Mouse (Mus musculus) stomach, embryonic 14.5 days (tissue): Measurements from ENCODE around the gene Ttc7b. TPM values are rescaled to one million over a fixed set of nuclear protein-coding genes. Genes with fewer than 3 reads are reported as not detected.

ENCODE experiments used
- ATAC-seq: fragments of 200-750 bp; cut with Nextera tagmentation; 2 replicates; pipeline ENCODE4 v1.8.0; 2017; ENCODE audit warnings: low read depth, moderate TSS enrichment; ENCODE audit not compliant: insufficient number of reproducible peaks, insufficient read depth, low FRiP score
- H3K27ac ChIP-seq: fragments of 300-500 bp; sonication (generic); 2 replicates; pipeline ENCODE4 v1.5.1; 2014; ENCODE audit warnings: mild to moderate bottlenecking, low read length, moderate library complexity, mixed read lengths
- H3K27me3 ChIP-seq: fragments of 300-500 bp; sonication (generic); 2 replicates; pipeline ENCODE4 v1.6.1; 2014; ENCODE audit warnings: low read length, control low read depth, mixed read lengths; ENCODE audit not compliant: control insufficient read depth, insufficient read depth
- H3K36me3 ChIP-seq: fragments of 300-500 bp; sonication (generic); 2 replicates; pipeline ENCODE4 v1.6.1; 2014; ENCODE audit warnings: mild to moderate bottlenecking, control low read depth, low read length, moderate library complexity, mixed read lengths; ENCODE audit not compliant: control insufficient read depth, insufficient read depth
- H3K4me1 ChIP-seq: fragments of 300-500 bp; sonication (generic); 2 replicates; pipeline ENCODE4 v1.6.1; 2014; ENCODE audit warnings: low read length, control low read depth, mixed read lengths; ENCODE audit not compliant: control insufficient read depth, insufficient read depth
- H3K4me2 ChIP-seq: fragments of 300-500 bp; sonication (generic); replicated peaks from 2 replicates; pipeline ENCODE4 v1.6.1; 2014; ENCODE audit warnings: low read depth, low read length, control low read depth
- H3K4me3 ChIP-seq: fragments of 300-500 bp; sonication (generic); 2 replicates; pipeline ENCODE4 v1.5.1; 2014; ENCODE audit warnings: low read depth, low read length, control low read depth
- H3K9ac ChIP-seq: fragments of 300-500 bp; sonication (generic); replicated peaks from 2 replicates; pipeline ENCODE4 v1.6.1; 2014; ENCODE audit warnings: low read depth, mild to moderate bottlenecking, control low read depth, low read length, moderate library complexity, mixed read lengths
- H3K9me3 ChIP-seq: fragments of 300-500 bp; sonication (generic); 2 replicates; pipeline ENCODE4 v1.6.1; 2016; ENCODE audit warnings: low read depth, low read length, control low read depth; ENCODE audit not compliant: control insufficient read depth
- WGBS: fragments of 180-500 bp; shearing (Covaris S2); extraction: QIAGEN DNeasy Blood & Tissue Kit; methylation state at CpG from one replicate; pipeline ENCODE4 v1.1.7; 2014; 5-methylcytosine and 5-hydroxymethylcytosine counted together
- polyA plus RNA-seq: library from polyadenylated mRNA; unstranded; fragments of >200 nt; fragmentation: Nextera tagmentation; extraction: Ambion mirVana; gene quantifications from 2 replicates; pipeline ENCODE4 v1.2.1, GENCODE M21; 2014

The Ttc7b gene
- polyA plus RNA-seq, 1 experiment from 2014 or later: 6.4 TPM

GRCm38 (mm10) chr12:100382526-100382925 lies 138.1 kb downstream of the Ttc7b start:
- H3K9me3 ChIP-seq: no peaks in the 10 kb centered on the region
- no peak overlapping the region for H3K9ac ChIP-seq
- H3K27me3 ChIP-seq: no peaks in the 10 kb centered on the region
- peaks cover 7% of the 10 kb centered on the region for H3K36me3 ChIP-seq
- H3K4me2 ChIP-seq: no peak overlapping the region
- 0 out of 2 replicates have a peak, but pooled peaks cover 3% of the 10 kb centered on the region for H3K4me1 ChIP-seq
- no peak overlapping the region for H3K27ac ChIP-seq
- ATAC-seq: no peak
- H3K4me3 ChIP-seq: no peak overlapping the region

GRCm38 (mm10) chr12:100381941-100382340 lies 138.7 kb downstream of the Ttc7b start:
- Histone ChIP-seq H3K9ac (no peak overlapping the region), H3K36me3 (peaks cover 7% of the 10 kb centered on the region; the same call in 1 of the 2 replicates), H3K4me2 (no peak overlapping the region), H3K9me3 (no peaks in the 10 kb centered on the region), H3K4me1 (0 out of 2 replicates have a peak, but pooled peaks cover 3% of the 10 kb centered on the region), H3K27me3 (no peaks in the 10 kb centered on the region), H3K27ac (no peak overlapping the region), H3K4me3 (no peak overlapping the region)
- WGBS: 62% methylated on average over 6 of the region's 6 CpGs
- no peak for ATAC-seq

GRCm38 (mm10) chr12:100380697-100381291 lies 139.8 kb downstream of the Ttc7b start:
- H3K36me3 ChIP-seq: peaks cover 7% of the 10 kb centered on the region; the same call in 1 of the 2 replicates
- no peak overlapping the region for H3K4me3 ChIP-seq
- H3K4me1 ChIP-seq: 0 out of 2 replicates have a peak, but pooled peaks cover 3% of the 10 kb centered on the region
- H3K27me3 ChIP-seq: no peaks in the 10 kb centered on the region
- H3K9ac ChIP-seq: no peak overlapping the region
- ATAC-seq: no peak
- H3K4me2 ChIP-seq: no peak overlapping the region
- WGBS: 65% methylated on average over 14 of the region's 14 CpGs
- H3K27ac ChIP-seq: no peak overlapping the region
- H3K9me3 ChIP-seq: no peaks in the 10 kb centered on the region

GRCm38 (mm10) chr12:100379833-100380232 lies 140.8 kb downstream of the Ttc7b start:
- Histone ChIP-seq H3K4me3 (no peak overlapping the region), H3K4me1 (0 out of 2 replicates have a peak, but pooled peaks cover 3% of the 10 kb centered on the region), H3K36me3 (peaks cover 9% of the 10 kb centered on the region; the same call in 1 of the 2 replicates), H3K9me3 (no peaks in the 10 kb centered on the region), H3K27ac (no peak overlapping the region), H3K9ac (no peak overlapping the region), H3K4me2 (no peak overlapping the region), H3K27me3 (no peaks in the 10 kb centered on the region)
- WGBS: 72% methylated on average over 1 of the region's 1 CpGs
- ATAC-seq: no peak

GRCm38 (mm10) chr12:100378266-100378665 lies 142.4 kb downstream of the Ttc7b start:
- Histone ChIP-seq H3K27ac (no peak overlapping the region), H3K27me3 (no peaks in the 10 kb centered on the region), H3K36me3 (peaks cover 3% of the 10 kb centered on the region; the same call in 1 of the 2 replicates), H3K4me1 (0 out of 2 replicates have a peak, but pooled peaks cover 3% of the 10 kb centered on the region), H3K4me3 (no peak overlapping the region), H3K4me2 (no peak overlapping the region), H3K9me3 (no peaks in the 10 kb centered on the region), H3K9ac (no peak overlapping the region)
- ATAC-seq: no peak
- 80% methylated on average over 2 of the region's 2 CpGs for WGBS

GRCm38 (mm10) chr12:100377791-100378190 lies 142.8 kb downstream of the Ttc7b start:
- H3K4me3 ChIP-seq: no peak overlapping the region
- 54% methylated on average over 1 of the region's 1 CpGs for WGBS
- ATAC-seq: no peak
- H3K27ac ChIP-seq: no peak overlapping the region
- 0 out of 2 replicates have a peak, but pooled peaks cover 3% of the 10 kb centered on the region for H3K4me1 ChIP-seq
- H3K27me3 ChIP-seq: no peaks in the 10 kb centered on the region
- H3K9me3 ChIP-seq: no peaks in the 10 kb centered on the region
- H3K9ac ChIP-seq: no peak overlapping the region
- no peak overlapping the region for H3K4me2 ChIP-seq
- peaks cover 3% of the 10 kb centered on the region; the same call in 1 of the 2 replicates for H3K36me3 ChIP-seq

GRCm38 (mm10) chr12:100375801-100376200 lies 144.8 kb downstream of the Ttc7b start:
- no peak for ATAC-seq
- Histone ChIP-seq H3K4me1 (0 out of 2 replicates have a peak, but pooled peaks cover under 1% of the 10 kb centered on the region), H3K27ac (no peak overlapping the region), H3K9me3 (no peaks in the 10 kb centered on the region), H3K4me2 (no peak overlapping the region), H3K4me3 (no peak overlapping the region), H3K9ac (no peak overlapping the region), H3K36me3 (peaks cover 7% of the 10 kb centered on the region; the same call in 1 of the 2 replicates), H3K27me3 (no peaks in the 10 kb centered on the region)
- 69% methylated on average over 8 of the region's 8 CpGs for WGBS

GRCm38 (mm10) chr12:100372785-100373184 lies 147.8 kb downstream of the Ttc7b start:
- no peak for ATAC-seq
- Histone ChIP-seq H3K9ac (no peak overlapping the region), H3K4me1 (no peaks in the 10 kb centered on the region), H3K4me3 (no peak overlapping the region), H3K27ac (no peak overlapping the region), H3K4me2 (no peak overlapping the region), H3K27me3 (no peaks in the 10 kb centered on the region), H3K9me3 (no peaks in the 10 kb centered on the region), H3K36me3 (peaks cover 11% of the 10 kb centered on the region; the same call in 1 of the 2 replicates)
- WGBS: 71% methylated on average over 7 of the region's 7 CpGs
